Mouse (Mus musculus) testis, adult 2 months (tissue): ENCODE data around the gene Spaca6. TPM values are rescaled to one million over a fixed set of nuclear protein-coding genes. Genes with fewer than 3 reads are reported as not detected.

ENCODE experiments used
- H3K27ac ChIP-seq: fragments of 200-500 bp; 2 replicates; pipeline ENCODE4 v1.5.1; 2012; ENCODE audit warnings: low read depth, low read length; ENCODE audit not compliant: control insufficient read depth, insufficient read depth
- H3K27me3 ChIP-seq: fragments of 200-500 bp; 2 replicates; pipeline ENCODE4 v1.6.1; 2012; ENCODE audit warnings: mild to moderate bottlenecking, low read length, moderate library complexity; ENCODE audit not compliant: control insufficient read depth, insufficient read depth
- H3K36me3 ChIP-seq: fragments of 200-500 bp; 2 replicates; pipeline ENCODE4 v1.6.1; 2012; ENCODE audit warnings: mild to moderate bottlenecking, low read length; ENCODE audit not compliant: control insufficient read depth, insufficient read depth
- H3K4me1 ChIP-seq: fragments of 200-500 bp; 2 replicates; pipeline ENCODE4 v1.6.1; 2012; ENCODE audit warnings: low read length; ENCODE audit not compliant: control insufficient read depth, insufficient read depth
- H3K4me3 ChIP-seq: fragments of 200-500 bp; 2 replicates; pipeline ENCODE4 v1.5.1; 2012; ENCODE audit warnings: low read depth, mild to moderate bottlenecking, low read length, moderate library complexity, mixed read lengths; ENCODE audit not compliant: control insufficient read depth
- CTCF ChIP-seq: fragments of 200-500 bp; IDR thresholded peaks from 2 replicates; pipeline ENCODE4 v1.5.1; 2012; ENCODE audit warnings: low read depth, mild to moderate bottlenecking, inconsistent platforms, low read length, moderate library complexity; ENCODE audit not compliant: control insufficient read depth, insufficient read depth, insufficient replicate concordance
- POLR2A ChIP-seq: fragments of 200-500 bp; IDR thresholded peaks from 2 replicates; pipeline ENCODE4 v1.6.1; 2012; ENCODE audit warnings: low read depth, mild to moderate bottlenecking, inconsistent platforms, low read length, moderate library complexity; ENCODE audit not compliant: control insufficient read depth
- polyA plus RNA-seq: library from polyadenylated mRNA; depleted of rRNA; stranded (reverse); fragments of >200 nt; gene quantifications from 2 replicates; pipeline ENCODE4 v1.2.3, GENCODE M21; 2012

Gene Spaca6
- polyA plus RNA-seq, 1 experiment = 148 TPM

- Histone ChIP-seq H3K36me3 (no peaks in the 10 kb centered on the region), H3K4me3 (peak overlapping the region; percentile 85), H3K27ac (peak overlapping the region; percentile 82), H3K27me3 (peaks cover 7% of the 10 kb centered on the region; the same call in 1 of the 2 replicates), H3K4me1 (peaks cover 13% of the 10 kb centered on the region)
- TF ChIP-seq POLR2A = no peak
- no peak for TF ChIP-seq CTCF
Observed at GRCm38 (mm10) chr17:17827658-17828190, 766 bp downstream of the Spaca6 start.

GRCm38 (mm10) chr17:17828191-17828981, 1.4 kb downstream of the Spaca6 start:
- no peak for TF ChIP-seq CTCF
- TF ChIP-seq POLR2A = 0 out of 2 replicates have a peak, but pooled peaks have one; percentile 35
- H3K27ac ChIP-seq = peak overlapping the region; percentile 8
- H3K4me3 ChIP-seq = peak overlapping the region; percentile 92
- H3K4me1 ChIP-seq = peaks cover 13% of the 10 kb centered on the region
- peaks cover 7% of the 10 kb centered on the region; the same call in 1 of the 2 replicates for H3K27me3 ChIP-seq
- H3K36me3 ChIP-seq = no peaks in the 10 kb centered on the region

GRCm38 (mm10) chr17:17829052-17829785, 2.3 kb downstream of the Spaca6 start:
- TF ChIP-seq CTCF (no peak), POLR2A (no peak)
- H3K4me1 ChIP-seq = peaks cover 13% of the 10 kb centered on the region
- H3K27me3 ChIP-seq = peaks cover 7% of the 10 kb centered on the region; the same call in 1 of the 2 replicates
- H3K36me3 ChIP-seq = no peaks in the 10 kb centered on the region
- peak overlapping the region; percentile 92 for H3K4me3 ChIP-seq
- H3K27ac ChIP-seq = no peak overlapping the region; the same call in 1 of the 2 replicates

- TF ChIP-seq POLR2A (no peak), CTCF (no peak)
- Histone ChIP-seq H3K27me3 (peaks cover 7% of the 10 kb centered on the region; the same call in 1 of the 2 replicates), H3K4me1 (peaks cover 13% of the 10 kb centered on the region), H3K4me3 (peak overlapping the region; percentile 92), H3K27ac (0 out of 2 replicates have a peak overlapping the region, but pooled peaks have one; percentile 43), H3K36me3 (no peaks in the 10 kb centered on the region)
Observed at GRCm38 (mm10) chr17:17829816-17830535, 3.0 kb downstream of the Spaca6 start.

- H3K4me1 ChIP-seq = peaks cover 13% of the 10 kb centered on the region
- H3K4me3 ChIP-seq = peak overlapping the region; percentile 92
Observed at GRCm38 (mm10) chr17:17830731-17831130, 3.8 kb downstream of the Spaca6 start.

GRCm38 (mm10) chr17:17834896-17835295, 7.9 kb downstream of the Spaca6 start:
- Histone ChIP-seq H3K27me3 (peaks cover 3% of the 10 kb centered on the region; the same call in 1 of the 2 replicates), H3K4me1 (peaks cover 11% of the 10 kb centered on the region), H3K4me3 (no peak overlapping the region; the same call in 1 of the 2 replicates), H3K27ac (no peak overlapping the region), H3K36me3 (no peaks in the 10 kb centered on the region)
- no peak for TF ChIP-seq CTCF
- no peak for TF ChIP-seq POLR2A

More at GRCm38 (mm10) chr17:17830731-17831130, 3.8 kb downstream of the Spaca6 start:
- TF ChIP-seq CTCF = no peak
- TF ChIP-seq POLR2A = peak; percentile 22; the same call in 1 of the 2 replicates
- Histone ChIP-seq H3K27me3 (peaks cover 7% of the 10 kb centered on the region; the same call in 1 of the 2 replicates), H3K36me3 (no peaks in the 10 kb centered on the region), H3K27ac (peak overlapping the region; percentile 66)

GRCm38 (mm10) chr17:17836101-17836500, 9.1 kb downstream of the Spaca6 start:
- Histone ChIP-seq H3K36me3 (no peaks in the 10 kb centered on the region), H3K4me3 (no peak overlapping the region), H3K4me1 (peaks cover 11% of the 10 kb centered on the region), H3K27me3 (no peaks in the 10 kb centered on the region), H3K27ac (no peak overlapping the region)
- TF ChIP-seq CTCF (no peak), POLR2A (no peak)
